Mouse (Mus musculus): Measurements from ENCODE around the gene Tiam2. TPM values are rescaled to one million over a fixed set of nuclear protein-coding genes. Genes with fewer than 3 reads are reported as not detected.

Gene Tiam2
- polyA plus RNA-seq, 1 experiment from 2014 or later = 81.3 TPM

DNA sequence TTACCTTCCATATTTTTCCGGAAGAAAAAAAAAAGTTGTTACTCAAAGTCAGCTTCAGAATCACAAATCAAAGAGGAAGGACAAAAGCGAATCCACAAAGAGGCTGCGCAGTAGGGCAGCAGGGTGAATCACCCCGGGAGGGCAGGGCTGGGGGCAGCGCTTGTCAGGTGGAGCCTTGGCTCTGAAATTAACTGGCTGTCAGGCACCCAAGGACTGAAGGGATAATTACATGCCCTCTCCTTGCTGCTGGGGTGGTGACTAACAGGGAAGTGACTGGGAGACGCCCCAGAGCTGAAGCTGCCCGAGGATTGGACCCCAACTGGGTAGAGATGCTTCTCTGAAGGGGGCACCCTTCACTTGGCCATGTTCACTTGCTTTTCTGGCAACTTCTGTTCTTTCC lies 159.5 kb downstream of the Tiam2 start:
- Histone ChIP-seq H3K36me3 (ENCODE audit: control insufficient read depth, insufficient read depth, low read length) (peaks cover 5% of the 10 kb centered on the region; the same call in 1 of the 2 replicates), H3K9ac (ENCODE audit: low read length) (no peak overlapping the region), H3K4me1 (ENCODE audit: control insufficient read depth, insufficient read depth, low read length) (peaks cover 7% of the 10 kb centered on the region), H3K4me2 (ENCODE audit: low read length) (no peak overlapping the region), H3K27me3 (replicated peaks; ENCODE audit: control insufficient read depth, insufficient read depth, low read length) (no peaks in the 10 kb centered on the region), H3K27ac (ENCODE audit: low read depth, low read length) (no peak overlapping the region), H3K4me3 (ENCODE audit: low read depth, low read length) (no peak overlapping the region), H3K9me3 (replicated peaks; ENCODE audit: control insufficient read depth, low read length) (no peaks in the 10 kb centered on the region)
- DNase-seq (ENCODE audit: low spot score) (no peak), ATAC-seq (no peak)
- 71% methylated on average over 7 of the region's 7 CpGs for WGBS

GRCm38 (mm10) chr17:3487211-3487610 lies 160.8 kb downstream of the Tiam2 start:
- no peak for DNase-seq (ENCODE audit: low spot score)
- H3K9me3 ChIP-seq (replicated peaks; ENCODE audit: control insufficient read depth, low read length) = no peaks in the 10 kb centered on the region
- 97% methylated on average over 4 of the region's 4 CpGs for WGBS

DNA sequence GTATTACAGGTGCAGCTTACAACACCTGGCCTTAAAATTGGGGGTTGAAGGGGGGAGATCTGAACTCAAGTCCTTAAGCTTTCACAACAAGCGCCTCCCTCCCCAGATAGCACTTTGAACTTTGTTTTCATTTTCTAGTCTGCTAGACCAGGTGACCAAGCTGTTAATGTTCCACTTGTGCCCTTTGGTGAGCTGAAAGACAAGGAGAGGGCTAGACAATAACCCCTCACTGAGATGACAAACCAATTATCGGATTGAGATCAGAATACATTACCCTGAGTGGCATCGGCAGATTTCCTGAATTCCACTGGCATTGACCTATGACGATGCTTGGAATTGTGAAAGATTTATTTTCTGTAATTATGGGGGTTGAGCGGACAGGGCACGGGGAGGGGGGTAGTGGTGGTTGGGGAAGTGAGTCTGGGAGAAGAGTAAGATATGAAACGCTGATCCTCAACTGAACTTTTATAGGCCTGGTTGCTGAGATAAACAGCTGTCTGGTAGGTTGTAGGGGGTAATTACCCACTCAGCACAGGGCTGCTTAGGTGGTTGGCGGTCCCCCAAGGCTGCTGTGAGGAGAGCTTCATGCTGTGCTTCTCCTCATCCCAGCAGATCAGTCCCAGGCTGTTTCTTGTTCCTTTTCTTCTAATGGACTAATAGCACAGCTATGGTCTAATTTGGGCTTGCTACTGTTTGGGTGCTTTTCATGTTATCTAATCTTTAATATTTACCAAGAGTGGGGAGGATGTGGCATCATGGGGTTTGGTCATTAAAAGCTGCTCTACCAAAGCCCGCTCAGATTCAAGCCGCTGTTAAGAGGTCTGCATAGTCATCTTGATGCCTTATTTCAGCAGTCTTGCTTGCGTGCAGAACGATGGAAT lies 161.6 kb downstream of the Tiam2 start:
- no peaks in the 10 kb centered on the region for H3K9me3 ChIP-seq (replicated peaks; ENCODE audit: control insufficient read depth, low read length)
- H3K36me3 ChIP-seq (ENCODE audit: control insufficient read depth, insufficient read depth, low read length) = peaks cover 5% of the 10 kb centered on the region; the same call in 1 of the 2 replicates
- no peak overlapping the region for H3K9ac ChIP-seq (ENCODE audit: low read length)
- 51% methylated on average over 12 of the region's 12 CpGs for WGBS
- ATAC-seq (peak; percentile 47; the same call in 1 of the 2 replicates), DNase-seq (ENCODE audit: low spot score) (peak; percentile 34)
- no peaks in the 10 kb centered on the region for H3K27me3 ChIP-seq (replicated peaks; ENCODE audit: control insufficient read depth, insufficient read depth, low read length)
- no peaks in the 10 kb centered on the region for H3K4me1 ChIP-seq (ENCODE audit: control insufficient read depth, insufficient read depth, low read length)
- no peak overlapping the region for H3K4me2 ChIP-seq (ENCODE audit: low read length)
- H3K4me3 ChIP-seq (ENCODE audit: low read depth, low read length) = no peak overlapping the region
- H3K27ac ChIP-seq (ENCODE audit: low read depth, low read length) = no peak overlapping the region

More at GRCm38 (mm10) chr17:3487211-3487610, 160.8 kb downstream of the Tiam2 start:
- Histone ChIP-seq H3K27ac (ENCODE audit: low read depth, low read length) (no peak overlapping the region), H3K36me3 (ENCODE audit: control insufficient read depth, insufficient read depth, low read length) (peaks cover 5% of the 10 kb centered on the region; the same call in 1 of the 2 replicates), H3K9ac (ENCODE audit: low read length) (no peak overlapping the region), H3K27me3 (replicated peaks; ENCODE audit: control insufficient read depth, insufficient read depth, low read length) (no peaks in the 10 kb centered on the region), H3K4me1 (ENCODE audit: control insufficient read depth, insufficient read depth, low read length) (peaks cover 2% of the 10 kb centered on the region; the same call in 1 of the 2 replicates), H3K4me3 (ENCODE audit: low read depth, low read length) (no peak overlapping the region), H3K4me2 (ENCODE audit: low read length) (no peak overlapping the region)
- ATAC-seq = no peak

DNA sequence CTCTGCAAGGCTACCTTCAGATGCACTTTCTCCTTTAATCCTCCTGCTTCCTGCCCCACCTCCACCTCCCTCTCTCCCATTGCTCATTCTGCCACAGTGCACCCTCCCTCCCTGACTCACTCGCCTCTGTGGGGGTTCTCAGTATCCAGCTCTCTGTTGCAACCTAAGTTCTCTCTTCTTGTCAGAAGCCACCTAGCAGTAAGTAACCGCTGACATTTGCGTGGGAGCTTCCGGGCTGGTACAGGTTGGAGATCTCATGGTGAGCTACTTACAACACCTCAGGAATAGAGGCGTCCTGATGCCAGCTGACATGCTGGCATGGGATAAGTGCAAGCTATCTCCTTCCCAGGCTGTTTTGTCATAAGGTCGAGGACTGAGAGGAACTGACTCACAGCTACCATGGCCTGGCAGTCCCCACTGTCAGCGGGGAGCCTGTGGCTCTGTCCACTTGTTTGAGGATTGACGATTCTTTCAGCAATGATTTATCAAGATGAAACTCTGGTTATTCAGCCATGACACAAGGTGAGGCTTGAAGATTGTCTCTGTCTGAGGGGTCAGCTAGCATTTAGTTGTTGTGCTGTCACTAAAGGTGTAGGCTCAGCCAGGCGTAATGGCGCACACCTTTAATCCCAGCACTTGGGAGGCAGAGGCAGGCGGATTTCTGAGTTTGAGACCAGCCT lies 164.0 kb downstream of the Tiam2 start:
- Histone ChIP-seq H3K4me3 (ENCODE audit: low read depth, low read length) (no peak overlapping the region), H3K4me2 (ENCODE audit: low read length) (no peak overlapping the region), H3K9ac (ENCODE audit: low read length) (no peak overlapping the region), H3K9me3 (replicated peaks; ENCODE audit: control insufficient read depth, low read length) (no peaks in the 10 kb centered on the region), H3K4me1 (ENCODE audit: control insufficient read depth, insufficient read depth, low read length) (no peaks in the 10 kb centered on the region), H3K36me3 (ENCODE audit: control insufficient read depth, insufficient read depth, low read length) (peaks cover 5% of the 10 kb centered on the region; the same call in 1 of the 2 replicates), H3K27ac (ENCODE audit: low read depth, low read length) (no peak overlapping the region), H3K27me3 (replicated peaks; ENCODE audit: control insufficient read depth, insufficient read depth, low read length) (no peaks in the 10 kb centered on the region)
- ATAC-seq (no peak), DNase-seq (ENCODE audit: low spot score) (no peak)
- WGBS = 84% methylated on average over 11 of the region's 11 CpGs

DNA sequence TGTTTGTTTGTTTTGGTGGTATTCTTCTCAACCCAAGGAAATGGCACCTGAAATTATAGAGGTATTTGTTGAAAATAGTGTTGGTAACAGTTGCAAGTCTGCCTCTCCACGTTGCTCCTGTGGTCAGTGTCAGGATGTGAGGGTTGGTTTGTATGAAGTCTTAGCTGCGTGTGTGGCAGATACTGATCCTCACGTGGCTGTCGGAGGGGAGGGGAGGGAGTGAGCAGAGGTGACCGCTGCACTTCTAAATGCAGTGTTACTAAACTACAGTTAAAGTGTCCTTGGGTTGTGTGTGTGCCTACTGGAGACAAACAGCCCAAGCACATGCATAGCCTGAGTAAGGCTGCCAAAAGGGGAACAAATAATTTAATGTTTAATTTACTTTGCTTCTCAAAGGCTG lies 164.7 kb downstream of the Tiam2 start:
- H3K27me3 ChIP-seq (replicated peaks; ENCODE audit: control insufficient read depth, insufficient read depth, low read length) = no peaks in the 10 kb centered on the region
- H3K4me3 ChIP-seq (ENCODE audit: low read depth, low read length) = no peak overlapping the region
- no peak for ATAC-seq
- H3K4me2 ChIP-seq (ENCODE audit: low read length) = no peak overlapping the region
- H3K36me3 ChIP-seq (ENCODE audit: control insufficient read depth, insufficient read depth, low read length) = peaks cover 3% of the 10 kb centered on the region; the same call in 1 of the 2 replicates
- no peaks in the 10 kb centered on the region for H3K4me1 ChIP-seq (ENCODE audit: control insufficient read depth, insufficient read depth, low read length)
- H3K27ac ChIP-seq (ENCODE audit: low read depth, low read length) = no peak overlapping the region
- H3K9me3 ChIP-seq (replicated peaks; ENCODE audit: control insufficient read depth, low read length) = no peaks in the 10 kb centered on the region
- no peak for DNase-seq (ENCODE audit: low spot score)
- 73% methylated on average over 5 of the region's 5 CpGs for WGBS
- H3K9ac ChIP-seq (ENCODE audit: low read length) = no peak overlapping the region

DNA sequence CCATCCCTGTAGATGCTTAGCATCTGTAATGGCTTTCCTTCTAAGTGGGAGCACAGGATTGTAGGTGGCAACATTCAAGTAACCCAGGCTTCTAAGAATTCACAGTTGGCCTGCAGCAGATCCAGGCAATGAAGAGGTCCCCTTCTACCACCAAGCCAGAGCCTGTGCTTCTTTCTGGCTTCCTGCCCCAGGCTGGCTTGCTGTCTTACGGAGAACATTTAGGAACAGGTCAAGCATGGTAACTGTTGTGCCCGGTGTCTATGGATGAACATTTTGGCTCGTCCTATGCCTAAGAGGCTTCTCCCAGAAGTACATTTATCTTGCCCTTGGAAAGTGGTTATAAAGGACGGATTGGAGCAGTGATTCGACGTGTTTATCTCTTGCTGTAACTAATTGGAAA lies 165.3 kb downstream of the Tiam2 start:
- Histone ChIP-seq H3K4me3 (ENCODE audit: low read depth, low read length) (no peak overlapping the region), H3K27ac (ENCODE audit: low read depth, low read length) (no peak overlapping the region), H3K9ac (ENCODE audit: low read length) (no peak overlapping the region), H3K4me1 (ENCODE audit: control insufficient read depth, insufficient read depth, low read length) (no peaks in the 10 kb centered on the region), H3K27me3 (replicated peaks; ENCODE audit: control insufficient read depth, insufficient read depth, low read length) (no peaks in the 10 kb centered on the region), H3K4me2 (ENCODE audit: low read length) (no peak overlapping the region), H3K36me3 (ENCODE audit: control insufficient read depth, insufficient read depth, low read length) (no peaks in the 10 kb centered on the region), H3K9me3 (replicated peaks; ENCODE audit: control insufficient read depth, low read length) (no peaks in the 10 kb centered on the region)
- 84% methylated on average over 6 of the region's 6 CpGs for whole genome bisulfite sequencing
- ATAC-seq = no peak
- no peak for DNase-seq (ENCODE audit: low spot score)

- Histone ChIP-seq H3K27me3 (replicated peaks; ENCODE audit: control insufficient read depth, insufficient read depth, low read length) (no peaks in the 10 kb centered on the region), H3K4me3 (ENCODE audit: low read depth, low read length) (no peak overlapping the region), H3K27ac (ENCODE audit: low read depth, low read length) (no peak overlapping the region), H3K9ac (ENCODE audit: low read length) (no peak overlapping the region), H3K9me3 (replicated peaks; ENCODE audit: control insufficient read depth, low read length) (no peaks in the 10 kb centered on the region), H3K36me3 (ENCODE audit: control insufficient read depth, insufficient read depth, low read length) (no peaks in the 10 kb centered on the region), H3K4me1 (ENCODE audit: control insufficient read depth, insufficient read depth, low read length) (no peaks in the 10 kb centered on the region), H3K4me2 (ENCODE audit: low read length) (no peak overlapping the region)
- DNase-seq (ENCODE audit: low spot score) (no peak), ATAC-seq (no peak)
- WGBS = 83% methylated on average over 2 of the region's 2 CpGs
These were observed 169.2 kb downstream of the Tiam2 start for GRCm38 (mm10) chr17:3495576-3495975.

GRCm38 (mm10) chr17:3496080-3496479 lies 169.7 kb downstream of the Tiam2 start:
- ATAC-seq = no peak
- H3K27ac ChIP-seq (ENCODE audit: low read depth, low read length) = no peak overlapping the region
- WGBS = 88% methylated on average over 3 of the region's 3 CpGs

DNA sequence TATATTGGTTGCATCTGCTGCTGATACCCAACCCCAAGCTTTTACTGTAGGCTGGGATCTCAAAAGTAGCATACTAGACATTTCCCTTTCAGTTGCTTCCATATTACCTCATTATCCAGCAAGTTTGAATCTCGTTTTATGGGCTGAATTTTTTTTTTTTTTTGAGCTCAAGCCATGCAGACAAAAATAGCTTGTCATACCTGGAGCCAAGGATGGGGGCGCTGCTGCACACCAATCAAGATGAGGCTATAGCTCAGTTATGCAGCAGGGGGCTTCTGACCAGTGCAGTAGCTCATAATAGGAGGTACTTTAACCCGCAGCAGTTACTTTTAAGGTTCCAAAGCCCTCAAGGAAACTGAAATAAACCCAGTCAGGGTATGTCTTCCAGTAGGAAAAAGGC lies 171.7 kb downstream of the Tiam2 start:
- peak; percentile 34 for DNase-seq (ENCODE audit: low spot score)
- no peak overlapping the region for H3K4me3 ChIP-seq (ENCODE audit: low read depth, low read length)
- no peak overlapping the region for H3K27ac ChIP-seq (ENCODE audit: low read depth, low read length)
- no peaks in the 10 kb centered on the region for H3K4me1 ChIP-seq (ENCODE audit: control insufficient read depth, insufficient read depth, low read length)
- no peak overlapping the region for H3K9ac ChIP-seq (ENCODE audit: low read length)
- no peaks in the 10 kb centered on the region for H3K9me3 ChIP-seq (replicated peaks; ENCODE audit: control insufficient read depth, low read length)
- H3K4me2 ChIP-seq (ENCODE audit: low read length) = no peak overlapping the region
- H3K27me3 ChIP-seq (replicated peaks; ENCODE audit: control insufficient read depth, insufficient read depth, low read length) = no peaks in the 10 kb centered on the region
- H3K36me3 ChIP-seq (ENCODE audit: control insufficient read depth, insufficient read depth, low read length) = 0 out of 2 replicates have a peak, but pooled peaks cover 4% of the 10 kb centered on the region
- ATAC-seq = no peak
- 24% methylated on average over 3 of the region's 3 CpGs for WGBS

More at GRCm38 (mm10) chr17:3496080-3496479, 169.7 kb downstream of the Tiam2 start:
- no peak overlapping the region for H3K4me2 ChIP-seq (ENCODE audit: low read length)
- no peaks in the 10 kb centered on the region for H3K4me1 ChIP-seq (ENCODE audit: control insufficient read depth, insufficient read depth, low read length)
- no peak for DNase-seq (ENCODE audit: low spot score)
- no peak overlapping the region for H3K4me3 ChIP-seq (ENCODE audit: low read depth, low read length)
- no peaks in the 10 kb centered on the region for H3K27me3 ChIP-seq (replicated peaks; ENCODE audit: control insufficient read depth, insufficient read depth, low read length)
- H3K9me3 ChIP-seq (replicated peaks; ENCODE audit: control insufficient read depth, low read length) = no peaks in the 10 kb centered on the region
- no peaks in the 10 kb centered on the region for H3K36me3 ChIP-seq (ENCODE audit: control insufficient read depth, insufficient read depth, low read length)
- H3K9ac ChIP-seq (ENCODE audit: low read length) = no peak overlapping the region

Measured in forebrain, embryonic 14.5 days (tissue).